Mouse (Mus musculus): Measurements from ENCODE around the gene Aacs. TPM values are rescaled to one million over a fixed set of nuclear protein-coding genes. Genes with fewer than 3 reads are reported as not detected.

The Aacs gene
- total and polyA plus RNA-seq, 3 experiments: 32.8 to 79.5 TPM; not detected in 1

DNA sequence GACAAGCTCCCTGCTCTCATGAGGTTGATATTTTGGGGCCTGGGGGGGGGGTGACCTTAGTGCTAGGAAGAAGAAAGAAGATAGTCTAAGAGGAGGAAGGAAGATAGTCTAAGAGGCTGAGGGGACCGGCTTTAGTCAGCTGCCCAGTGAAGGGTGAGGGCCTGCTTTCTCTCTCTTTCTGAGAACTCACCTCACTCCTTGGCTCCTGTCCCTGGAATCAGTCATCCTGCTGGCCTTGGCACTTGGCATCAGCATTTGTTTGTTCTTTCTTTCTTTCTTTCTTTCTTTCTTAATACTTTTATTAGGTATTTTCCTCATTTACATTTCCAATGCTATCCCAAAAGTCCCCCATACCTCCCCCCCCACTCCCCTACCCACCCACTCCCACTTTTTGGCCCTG lies 10.5 kb downstream of the Aacs start:
- H3K4me3 ChIP-seq (ENCODE audit: control insufficient read depth in 1 of 2, insufficient read depth in 1 of 2, low read depth in 2 of 2, low read length in 2 of 2): no peak overlapping the region
- peaks cover 4 to 11% of the 10 kb centered on the region in 2 experiments; a peak in 3 of 4 replicates for H3K36me3 ChIP-seq (ENCODE audit: control insufficient read depth in 1 of 2, insufficient read depth in 2 of 2, low read length in 2 of 2)
- no peak for TF ChIP-seq POLR2A (IDR thresholded peaks at IDR 0.05; ENCODE audit: control insufficient read depth in 1 of 2, insufficient read depth in 1 of 2, low read depth in 1 of 2, low read length in 2 of 2, poor library complexity in 1 of 2)
- no peak for TF ChIP-seq ELF1 (IDR thresholded peaks at IDR 0.05; ENCODE audit: low read depth, low read length)
- no peaks in the 10 kb centered on the region; the same call in none of the 2 replicates for H3K79me2 ChIP-seq (ENCODE audit: control insufficient read depth, insufficient read depth, low read length, poor library complexity)
- H3K27ac ChIP-seq (ENCODE audit: control insufficient read depth, low read depth, low read length): no peak overlapping the region
- H3K4me1 ChIP-seq (ENCODE audit: control insufficient read depth in 1 of 2, insufficient read depth in 2 of 2, low read length in 2 of 2): peaks cover 3 to 16% of the 10 kb centered on the region in 2 experiments
- DNase-seq (ENCODE audit: low read depth, low spot score): no peak
- H3K9ac ChIP-seq (ENCODE audit: control insufficient read depth, low read depth, low read length, poor library complexity, severe bottlenecking): no peak overlapping the region
- H3K27me3 ChIP-seq (ENCODE audit: control insufficient read depth in 1 of 2, insufficient read depth in 2 of 2, low read length in 2 of 2): no peaks in the 10 kb centered on the region
- no peaks in the 10 kb centered on the region for H3K9me3 ChIP-seq (replicated peaks; ENCODE audit: insufficient read depth, low read length)

DNA sequence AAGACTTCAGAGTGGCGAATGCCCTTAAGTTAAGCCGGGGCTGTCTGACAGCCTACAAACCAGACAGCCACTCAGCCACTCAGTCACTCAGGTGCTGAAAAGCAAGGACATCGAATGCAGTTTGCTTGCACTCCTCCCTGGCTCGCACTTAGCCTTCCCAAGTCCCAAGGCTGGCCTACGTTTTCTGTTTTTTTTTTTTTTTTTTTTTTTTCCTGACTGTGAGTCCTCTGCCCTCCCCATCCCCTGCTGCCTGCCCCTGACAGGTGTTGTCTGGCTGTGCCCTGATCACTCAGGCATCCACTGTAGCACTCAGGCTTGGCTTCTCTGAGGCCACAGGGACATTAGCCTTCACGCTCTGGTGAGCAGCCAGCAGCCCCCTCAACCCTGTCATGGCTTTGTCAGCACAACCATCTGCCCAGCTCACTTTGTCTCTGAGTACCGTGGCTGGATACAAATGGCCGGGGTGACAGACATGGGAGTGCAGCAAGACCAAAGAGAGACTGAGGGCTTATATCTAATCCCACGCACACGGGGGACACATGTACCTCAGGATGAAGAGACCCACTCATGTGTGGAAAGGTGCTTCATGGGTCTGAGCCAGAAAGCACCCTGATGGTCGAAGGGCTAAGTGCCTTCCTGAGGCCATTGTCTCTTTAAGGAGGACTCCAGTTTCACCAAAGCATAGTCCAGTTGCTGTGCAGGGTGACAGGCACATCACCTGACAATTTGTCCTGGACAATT lies 11.9 kb downstream of the Aacs start:
- Histone ChIP-seq H3K4me3 (ENCODE audit: control insufficient read depth in 1 of 2, insufficient read depth in 1 of 2, low read depth in 2 of 2, low read length in 2 of 2) (no peak overlapping the region), H3K9ac (ENCODE audit: control insufficient read depth, low read depth, low read length, poor library complexity, severe bottlenecking) (no peak overlapping the region), H3K79me2 (ENCODE audit: control insufficient read depth, insufficient read depth, low read length, poor library complexity) (no peaks in the 10 kb centered on the region), H3K36me3 (ENCODE audit: control insufficient read depth in 1 of 2, insufficient read depth in 2 of 2, low read length in 2 of 2) (peaks cover 4 to 11% of the 10 kb centered on the region in 2 experiments; a peak in 3 of 4 replicates), H3K27me3 (ENCODE audit: control insufficient read depth in 1 of 2, insufficient read depth in 2 of 2, low read length in 2 of 2) (no peaks in the 10 kb centered on the region), H3K9me3 (replicated peaks; ENCODE audit: insufficient read depth, low read length) (no peaks in the 10 kb centered on the region), H3K4me1 (ENCODE audit: control insufficient read depth in 1 of 2, insufficient read depth in 2 of 2, low read length in 2 of 2) (peaks cover 3 to 11% of the 10 kb centered on the region in 2 experiments), H3K27ac (ENCODE audit: control insufficient read depth, low read depth, low read length) (no peak overlapping the region)
- DNase-seq (ENCODE audit: low read depth, low spot score): no peak
- TF ChIP-seq ELF1 (IDR thresholded peaks at IDR 0.05; ENCODE audit: low read depth, low read length) (no peak), TCF12 (IDR thresholded peaks at IDR 0.05; ENCODE audit: low read depth, low read length) (no peak), MEF2A (IDR thresholded peaks at IDR 0.05; ENCODE audit: extremely low read depth, insufficient replicate concordance, low read depth, low read length, poor library complexity, severe bottlenecking) (no peak), MAZ (IDR thresholded peaks at IDR 0.05; ENCODE audit: low read depth, low read length) (no peak), KAT2A (conservative IDR thresholded peaks at IDR 0.05; ENCODE audit: low read depth, low read length) (no peak), BHLHE40 (IDR thresholded peaks at IDR 0.05; ENCODE audit: borderline replicate concordance, low read depth, low read length) (no peak), MAFK (IDR thresholded peaks at IDR 0.05; ENCODE audit: borderline replicate concordance, low read depth, low read length) (no peak), RAD21 (IDR thresholded peaks at IDR 0.05; ENCODE audit: low read depth, low read length) (no peak), MYC (IDR thresholded peaks at IDR 0.05; ENCODE audit: low read depth, low read length) (no peak), TAL1 (IDR thresholded peaks at IDR 0.05; ENCODE audit: low read length) (no peak), CHD1 (IDR thresholded peaks at IDR 0.05; ENCODE audit: low read depth, low read length) (no peak)

DNA sequence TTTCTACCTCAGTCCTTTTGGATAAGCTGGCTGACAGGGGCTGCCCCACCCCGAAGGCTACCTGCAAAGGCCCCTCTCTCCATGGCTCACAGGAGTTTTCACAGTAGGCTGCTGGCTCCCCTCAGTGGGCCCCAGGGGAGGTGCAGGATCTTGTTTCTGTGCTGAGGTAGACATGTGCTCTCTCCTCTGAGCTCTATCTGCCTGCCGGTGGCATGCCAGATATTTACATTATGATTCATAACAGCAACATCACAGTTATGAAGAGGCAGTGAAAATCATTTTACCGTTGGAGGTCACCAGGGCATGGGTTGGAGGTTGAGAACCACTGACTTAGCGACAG lies 12.5 kb downstream of the Aacs start:
- H3K27me3 ChIP-seq (ENCODE audit: control insufficient read depth in 1 of 2, insufficient read depth in 2 of 2, low read length in 2 of 2): no peaks in the 10 kb centered on the region
- H3K4me3 ChIP-seq (ENCODE audit: control insufficient read depth in 1 of 2, insufficient read depth in 1 of 2, low read depth in 2 of 2, low read length in 2 of 2): no peak overlapping the region
- no peaks in the 10 kb centered on the region for H3K9me3 ChIP-seq (replicated peaks; ENCODE audit: insufficient read depth, low read length)
- H3K4me1 ChIP-seq (ENCODE audit: control insufficient read depth in 1 of 2, insufficient read depth in 2 of 2, low read length in 2 of 2): peaks cover 3 to 11% of the 10 kb centered on the region in 2 experiments
- H3K36me3 ChIP-seq (ENCODE audit: control insufficient read depth in 1 of 2, insufficient read depth in 2 of 2, low read length in 2 of 2): peaks cover 2 to 11% of the 10 kb centered on the region in 2 experiments; a peak in 3 of 4 replicates
- H3K79me2 ChIP-seq (ENCODE audit: control insufficient read depth, insufficient read depth, low read length, poor library complexity): no peaks in the 10 kb centered on the region
- DNase-seq (ENCODE audit: low read depth, low spot score): peak; percentile 44
- no peak overlapping the region for H3K27ac ChIP-seq (ENCODE audit: control insufficient read depth, low read depth, low read length)
- H3K9ac ChIP-seq (ENCODE audit: control insufficient read depth, low read depth, low read length, poor library complexity, severe bottlenecking): no peak overlapping the region
- TF ChIP-seq RAD21 (IDR thresholded peaks at IDR 0.05; ENCODE audit: low read depth, low read length) (peak; percentile 56), CHD2 (IDR thresholded peaks at IDR 0.05; ENCODE audit: low read length) (no peak), ZMIZ1 (IDR thresholded peaks at IDR 0.05; ENCODE audit: low read depth, low read length) (no peak), CTCF (IDR thresholded peaks at IDR 0.05 in 2 of 3, conservative IDR thresholded peaks at IDR 0.05 in 1 of 3; ENCODE audit: control insufficient read depth in 1 of 3, insufficient read depth in 1 of 3, low read depth in 2 of 3, low read length in 3 of 3, poor library complexity in 1 of 3, severe bottlenecking in 1 of 3) (peak; percentile 31 to 53 (median 51); a peak in 5 of 6 replicates), ELF1 (IDR thresholded peaks at IDR 0.05; ENCODE audit: low read depth, low read length) (no peak), GABPA (IDR thresholded peaks at IDR 0.05; ENCODE audit: low read depth, low read length) (no peak), GATA1 (IDR thresholded peaks at IDR 0.05; ENCODE audit: low read depth, low read length) (no peak), HCFC1 (IDR thresholded peaks at IDR 0.05; ENCODE audit: low read depth, low read length) (no peak), MXI1 (IDR thresholded peaks at IDR 0.05; ENCODE audit: low read depth, low read length) (no peak), POLR2AphosphoS5 (IDR thresholded peaks at IDR 0.05; ENCODE audit: borderline replicate concordance, low read depth, low read length) (no peak), ZKSCAN1 (IDR thresholded peaks at IDR 0.05; ENCODE audit: low read depth, low read length) (no peak), SMC3 (IDR thresholded peaks at IDR 0.05; ENCODE audit: low read depth, low read length) (peak; percentile 39), ZC3H11A (IDR thresholded peaks at IDR 0.05; ENCODE audit: low read depth, low read length) (peak; percentile 20; the same call in 1 of the 2 replicates), TCF12 (IDR thresholded peaks at IDR 0.05; ENCODE audit: low read depth, low read length) (no peak), UBTF (IDR thresholded peaks at IDR 0.05; ENCODE audit: borderline replicate concordance, insufficient read depth, low read depth, low read length) (no peak), SIN3A (IDR thresholded peaks at IDR 0.05; ENCODE audit: low read length) (no peak)
